Mouse (Mus musculus): ENCODE results near the gene Cab39l. TPM values are rescaled to one million over a fixed set of nuclear protein-coding genes. Genes with fewer than 3 reads are reported as not detected.

Cab39l gene
- 15.9 and 18.1 TPM in 2 replicates for polyA plus RNA-seq (2012; rRNA removed)

GRCm38 (mm10) chr14:59440558-59441471 is at the start of gene Cab39l, which contains the start of gene Setdb2:
TSS of gene Cab39l (plus strand) at chr14:59440972.
TSS of gene Setdb2 (minus strand) at chr14:59440884.

GRCm38 (mm10) chr14:59395281-59395680 is 45.5 kb upstream of the Cab39l start, which contains the start of gene Phf11c:
TSS of gene Phf11c (minus strand) at chr14:59395381.

GRCm38 (mm10) chr14:59597398-59598259 is 156.9 kb downstream of the Cab39l start, which contains the start of gene Cdadc1:
TSS of gene Cdadc1 (minus strand) at chr14:59597959.

GRCm38 (mm10) chr14:59625158-59625805 is 184.5 kb downstream of the Cab39l start, which contains the start of gene Shisa2:
TSS of gene Shisa2 (plus strand) at chr14:59625308.

Other genes with a start within 250 kb of the Cab39l start
- gene Rcbtb1, start 239.8 kb upstream of the Cab39l start, polyA plus RNA-seq (2012; rRNA removed), result 53.0 and 79.3 TPM in 2 replicates
- not detected in 2 replicates for gene Gm6904, start 180.8 kb upstream of the Cab39l start, polyA plus RNA-seq (2012; rRNA removed)
- gene Phf11a, start 143.4 kb upstream of the Cab39l start, polyA plus RNA-seq (2012; rRNA removed), result not detected in 2 replicates
- 0.16 and 0.21 TPM in 2 replicates for gene Phf11b, start 99.6 kb upstream of the Cab39l start, polyA plus RNA-seq (2012; rRNA removed)
- gene Phf11d, start 75.5 kb upstream of the Cab39l start, polyA plus RNA-seq (2012; rRNA removed), result 0.34 and 0.43 TPM in 2 replicates
- gene Phf11c, start 45.6 kb upstream of the Cab39l start, polyA plus RNA-seq (2012; rRNA removed), result 1.0 and 2.2 TPM in 2 replicates
- gene Setdb2, start 88 bp upstream of the Cab39l start, polyA plus RNA-seq (2012; rRNA removed), result 7.5 and 10.4 TPM in 2 replicates
- gene Cdadc1, start 157.0 kb downstream of the Cab39l start, polyA plus RNA-seq (2012; rRNA removed), result 13.4 and 19.6 TPM in 2 replicates
- gene Shisa2, start 184.3 kb downstream of the Cab39l start, polyA plus RNA-seq (2012; rRNA removed), result 14.5 and 33.4 TPM in 2 replicates

All from central nervous system, embryonic 11.5 days (tissue).